Mouse (Mus musculus) embryonic stem cell, embryonic (primary cell): ENCODE measurements around the gene Cmtm7.

ENCODE experiments used
- CTCF ChIA-PET, 4 experiments: fragments of 300-600 bp in 2 of 4; fragments of 350-600 bp in 2 of 4; sonication (Branson Sonifier 250); formaldehyde crosslinking; loops; one replicate each; lab custom pipeline; 2022; ENCODE audit warnings: inconsistent platforms in 2 of 4; lab: Charles Lee
- POLR2A ChIA-PET, 4 experiments: fragments of 300-600 bp in 2 of 4; fragments of 350-600 bp in 2 of 4; sonication (Branson Sonifier 250); formaldehyde crosslinking; loops; one replicate each; lab custom pipeline; 2022; ENCODE audit warnings: antibody characterized with exemption in 4 of 4, inconsistent platforms in 1 of 4; lab: Charles Lee

Cmtm7 gene

GRCm38 (mm10) chr9:114759886-114760285 is 21.8 kb downstream of the Cmtm7 start:
- POLR2A ChIA-PET = interaction anchor here in 2 of 4 experiments (0.6 to 1.6 kb wide), 4 partner anchors 9 to 96 kb away, joined by 3 to 6 read pairs (median 4); partner anchors contain the start of gene Cmtm6 (in 1 of the 2)
- CTCF ChIA-PET = interaction anchor here in 1 of 4 experiments (0.6 to 0.8 kb wide), 2 partner anchors 26 to 304 kb away, joined by 3 read pairs; no protein-coding TSS in a partner anchor

- ChIA-PET CTCF (interaction anchor here in 2 of 4 experiments (0.6 to 0.7 kb wide), 3 partner anchors 77 to 323 kb away, joined by 3 read pairs; no protein-coding TSS in a partner anchor), POLR2A (interaction anchor here in 3 of 4 experiments (0.6 to 1.6 kb wide), 9 partner anchors 9 to 174 kb away, joined by 3 to 6 read pairs (median 4); partner anchors contain the start of genes Cmtm6 (in 1 of the 3) and Cmtm7 (in 1 of the 3))
These were observed 22.9 kb downstream of the Cmtm7 start for GRCm38 (mm10) chr9:114758801-114759200.

DNA sequence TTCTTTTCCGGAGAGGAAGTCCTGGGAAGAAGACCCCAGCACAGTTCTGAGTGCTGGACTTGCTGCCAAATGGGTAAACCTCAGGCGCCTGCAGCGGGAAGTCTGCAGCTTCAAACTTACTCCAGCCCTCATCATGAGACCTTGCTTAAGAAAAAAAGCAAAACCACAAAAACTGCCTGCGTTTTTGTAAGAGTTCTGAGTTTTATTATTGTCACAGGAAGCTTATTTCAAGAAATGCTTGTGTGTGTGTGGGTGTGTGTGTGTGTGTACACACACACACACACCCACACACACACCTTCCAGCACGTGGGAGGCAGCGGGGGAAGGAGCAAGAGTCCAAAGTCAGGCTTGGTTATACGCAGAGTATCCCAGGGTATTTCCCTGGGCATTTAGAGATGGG is 23.4 kb downstream of the Cmtm7 start:
- POLR2A ChIA-PET = interaction anchor here in 3 of 4 experiments (0.6 to 1.6 kb wide), 6 partner anchors 9 to 611 kb away, joined by 3 to 5 read pairs (median 4); partner anchors contain the start of genes Cmtm6 (in 1 of the 3) and Cmtm7 (in 1 of the 3)

DNA sequence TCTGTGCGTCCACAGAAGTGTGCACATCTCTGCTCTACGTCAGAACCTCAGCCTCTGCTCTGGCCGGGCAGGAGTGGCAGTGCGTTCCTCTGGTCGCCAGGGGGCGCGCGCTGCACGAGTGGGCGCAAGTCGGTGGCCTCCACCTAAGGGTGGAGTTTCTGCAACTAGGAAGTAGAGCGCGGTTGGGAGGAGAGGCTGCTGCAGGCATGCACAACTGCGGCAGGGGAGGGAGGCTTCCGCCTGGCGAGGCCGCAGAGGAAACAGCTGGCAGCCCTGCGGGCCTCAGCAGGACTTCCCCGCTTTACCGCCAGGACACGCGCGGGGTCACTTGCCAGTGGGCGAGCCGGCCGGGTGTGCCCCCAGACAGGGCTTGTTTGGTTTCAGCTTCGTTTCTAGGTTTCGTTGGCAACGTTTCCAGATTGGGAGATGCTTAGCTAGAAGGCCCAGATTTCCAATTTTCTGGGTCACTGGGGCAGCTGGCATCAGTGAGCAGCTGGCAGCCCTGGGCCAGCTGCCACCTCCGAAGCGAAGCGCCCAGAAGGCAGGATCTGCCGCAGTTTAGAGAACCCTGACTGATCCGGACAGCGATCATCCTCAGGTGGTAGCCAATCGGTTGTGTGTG is 28.7 kb downstream of the Cmtm7 start:
- ChIA-PET CTCF (interaction anchor here (0.7 to 2.0 kb wide), 22 partner anchors 10 to 400 kb away, joined by 3 to 14 read pairs (median 3); partner anchors contain the start of genes Cmtm7 (in 2 of the 4), Cmtm6 (in 1 of the 4) and Cnot10 (in 1 of the 4)), POLR2A (interaction anchor here (0.5 to 2.2 kb wide), 17 partner anchors 9 to 136 kb away, joined by 3 to 14 read pairs (median 3); partner anchors contain the start of genes Cmtm7 (in 1 of the 4) and Dync1li1 (in 1 of the 4))

More for the DNA sequence above, 23.4 kb downstream of the Cmtm7 start:
- CTCF ChIA-PET = interaction anchor here in 1 of 4 experiments (0.6 to 0.7 kb wide), 2 partner anchors 131 to 323 kb away, joined by 3 read pairs; no protein-coding TSS in a partner anchor

DNA sequence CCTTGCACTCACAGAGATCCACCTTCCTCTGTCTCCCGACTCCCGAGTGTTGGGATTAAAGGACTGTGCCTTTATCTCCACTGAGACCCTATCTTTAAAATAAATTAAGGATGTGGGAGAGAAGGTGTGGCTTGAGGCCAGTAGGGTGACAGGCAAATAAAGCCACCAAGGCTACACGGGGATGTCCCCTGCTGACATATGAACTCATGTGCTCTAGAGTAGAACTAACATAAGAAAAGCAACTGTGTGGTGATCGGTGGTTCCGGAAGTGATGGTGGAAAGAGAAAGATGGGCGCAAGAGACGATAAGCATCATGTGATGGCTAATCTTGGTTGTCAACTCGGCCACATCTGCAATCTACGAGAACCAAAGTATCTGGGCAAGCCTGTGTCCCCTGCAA is 29.3 kb downstream of the Cmtm7 start:
- ChIA-PET POLR2A (interaction anchor here in 2 of 4 experiments (0.9 to 2.0 kb wide), 6 partner anchors 14 to 63 kb away, joined by 3 to 8 read pairs (median 3); partner anchors contain the start of gene Dync1li1 (in 1 of the 2)), CTCF (interaction anchor here in 3 of 4 experiments (0.7 to 2.0 kb wide), 12 partner anchors 10 to 160 kb away, joined by 3 to 14 read pairs (median 4); partner anchors contain the start of gene Cnot10 (in 1 of the 3))

DNA sequence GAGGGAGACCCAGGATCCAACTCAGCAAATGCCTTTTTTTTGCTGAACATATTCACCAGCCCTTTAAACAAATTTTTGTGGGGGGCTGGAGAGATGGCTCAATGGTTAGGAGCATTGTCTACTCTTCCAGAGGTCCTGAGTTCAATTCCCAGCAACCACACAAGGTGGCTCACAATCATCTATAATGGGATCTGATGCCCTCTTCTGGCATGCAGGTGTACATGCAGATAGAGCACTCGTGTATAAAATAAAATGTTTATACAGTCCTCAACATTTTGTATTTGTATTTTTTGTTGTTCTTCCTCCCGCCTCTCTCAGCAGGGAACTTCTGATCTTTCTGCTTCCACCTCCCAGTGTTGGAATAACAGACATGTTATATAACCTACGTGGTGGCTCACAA is 30.1 kb downstream of the Cmtm7 start:
- ChIA-PET CTCF (interaction anchor here (0.6 to 2.0 kb wide), 5 partner anchors 12 to 291 kb away, joined by 3 to 6 read pairs (median 4); no protein-coding TSS in a partner anchor), POLR2A (interaction anchor here in 2 of 4 experiments (0.6 to 0.9 kb wide), 2 partner anchors 13 to 559 kb away, joined by 3 read pairs; partner anchors contain the start of gene Stt3b (in 1 of the 2))

- CTCF ChIA-PET = interaction anchor here in 2 of 4 experiments (0.6 to 1.3 kb wide), 3 partner anchors 14 to 477 kb away, joined by 3 read pairs; no protein-coding TSS in a partner anchor
These were observed 34.2 kb downstream of the Cmtm7 start for GRCm38 (mm10) chr9:114747466-114747865.

GRCm38 (mm10) chr9:114747012-114747411 is 34.6 kb downstream of the Cmtm7 start:
- CTCF ChIA-PET = interaction anchor here in 1 of 4 experiments (0.7 to 1.3 kb wide), 2 partner anchors 16 to 20 kb away, joined by 3 to 6 read pairs; partner anchors contain the start of gene Cmtm6
- POLR2A ChIA-PET = interaction anchor here in 1 of 4 experiments (1.0 to 1.2 kb wide), 2 partner anchors 16 to 33 kb away, joined by 3 read pairs; partner anchors contain the start of gene Cmtm6

More at GRCm38 (mm10) chr9:114747466-114747865, 34.2 kb downstream of the Cmtm7 start:
- POLR2A ChIA-PET = interaction anchor here in 2 of 4 experiments (1.0 to 1.1 kb wide), 2 partner anchors 33 to 164 kb away, joined by 3 to 4 read pairs; no protein-coding TSS in a partner anchor

DNA sequence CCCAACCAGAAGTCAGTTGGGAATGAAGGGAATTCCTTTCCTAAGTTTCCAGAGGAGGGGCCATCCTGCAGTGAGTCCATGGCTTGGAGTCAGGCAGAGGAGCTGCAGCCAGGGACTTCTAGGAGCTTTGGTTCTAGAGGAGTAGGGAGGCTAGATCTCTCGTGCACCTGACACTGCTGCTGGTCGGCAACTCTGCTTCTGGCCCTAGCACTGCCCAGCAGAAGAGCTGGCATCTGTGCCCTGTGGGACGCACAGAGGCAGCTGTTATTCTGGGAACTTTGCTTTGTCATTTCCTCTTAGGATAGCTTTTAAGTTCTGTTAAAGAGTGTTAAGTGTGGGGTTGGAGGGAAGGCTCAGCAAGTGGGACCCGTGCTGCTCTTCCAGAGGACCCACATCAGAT is 36.0 kb downstream of the Cmtm7 start:
- ChIA-PET POLR2A (interaction anchor here in 3 of 4 experiments (0.6 to 1.9 kb wide), 7 partner anchors 9 to 946 kb away, joined by 3 to 7 read pairs (median 3); partner anchors contain the start of gene Cmtm6 (in 2 of the 3)), CTCF (interaction anchor here in 3 of 4 experiments (0.6 to 1.3 kb wide), 4 partner anchors 15 to 175 kb away, joined by 3 to 6 read pairs (median 3); partner anchors contain the start of gene Cmtm6 (in 1 of the 3))

DNA sequence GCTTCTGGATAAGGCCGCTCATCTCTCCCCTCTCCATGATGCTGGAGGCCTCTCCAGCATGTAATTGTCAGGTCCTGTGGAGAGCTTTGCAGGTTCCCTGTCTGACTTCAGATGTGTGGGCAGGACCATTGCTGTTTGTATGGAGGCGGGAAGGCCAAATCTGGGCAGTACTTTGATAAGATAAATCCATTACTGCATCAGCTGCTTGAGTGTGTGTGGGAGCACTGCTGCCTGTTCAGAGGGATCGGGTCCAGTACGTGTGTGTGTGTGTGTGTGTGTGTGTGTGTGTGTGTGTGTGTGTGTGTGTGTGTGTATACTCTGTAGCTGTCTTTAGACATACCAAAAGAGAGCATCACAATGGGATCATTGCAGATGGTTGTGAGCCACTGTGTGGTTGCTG is 36.5 kb downstream of the Cmtm7 start:
- ChIA-PET CTCF (interaction anchor here in 3 of 4 experiments (0.6 to 1.1 kb wide), 8 partner anchors 14 to 418 kb away, joined by 3 to 9 read pairs (median 3); partner anchors contain the start of gene Cmtm6 (in 1 of the 3)), POLR2A (interaction anchor here in 3 of 4 experiments (0.6 to 1.9 kb wide), 9 partner anchors 9 to 946 kb away, joined by 3 to 7 read pairs (median 3); partner anchors contain the start of gene Cmtm6 (in 1 of the 3))

- ChIA-PET CTCF (interaction anchor here in 1 of 4 experiments (1.3 kb wide), 1 partner anchor 16 kb away, joined by 3 read pairs; no protein-coding TSS in a partner anchor), POLR2A (interaction anchor here in 1 of 4 experiments (0.7 kb wide), 1 partner anchor 38 kb away, joined by 3 read pairs; no protein-coding TSS in a partner anchor)
These were observed 38.9 kb downstream of the Cmtm7 start for GRCm38 (mm10) chr9:114742731-114743130.

GRCm38 (mm10) chr9:114740336-114740735 is 41.3 kb downstream of the Cmtm7 start:
- ChIA-PET POLR2A (interaction anchor here in 2 of 4 experiments (0.6 to 2.1 kb wide), 5 partner anchors 9 to 201 kb away, joined by 3 to 7 read pairs (median 5); partner anchors contain the start of genes Cmtm6 (in 1 of the 2) and Cmtm7 (in 1 of the 2)), CTCF (interaction anchor here in 2 of 4 experiments (0.6 to 1.1 kb wide), 3 partner anchors 13 to 348 kb away, joined by 3 to 4 read pairs (median 3); no protein-coding TSS in a partner anchor)

- CTCF ChIA-PET = interaction anchor here in 2 of 4 experiments (1.1 to 1.3 kb wide), 2 partner anchors 9 to 13 kb away, joined by 3 to 6 read pairs; no protein-coding TSS in a partner anchor
- POLR2A ChIA-PET = interaction anchor here in 2 of 4 experiments (1.1 to 2.2 kb wide), 4 partner anchors 9 to 103 kb away, joined by 3 to 7 read pairs (median 4); no protein-coding TSS in a partner anchor
These were observed 45.2 kb downstream of the Cmtm7 start for GRCm38 (mm10) chr9:114736442-114736841.

- ChIA-PET POLR2A (interaction anchor here in 3 of 4 experiments (0.5 to 4.0 kb wide), 10 partner anchors 10 to 310 kb away, joined by 3 to 19 read pairs (median 4); partner anchors contain the start of genes Cnot10 (in 1 of the 3) and Dync1li1 (in 1 of the 3)), CTCF (interaction anchor here in 2 of 4 experiments (0.9 to 1.7 kb wide), 3 partner anchors 16 to 149 kb away, joined by 3 to 5 read pairs (median 4); no protein-coding TSS in a partner anchor)
These were observed 48.4 kb downstream of the Cmtm7 start for GRCm38 (mm10) chr9:114733238-114733637.

- ChIA-PET POLR2A (interaction anchor here in 3 of 4 experiments (0.6 to 4.0 kb wide), 10 partner anchors 14 to 613 kb away, joined by 3 to 19 read pairs (median 4); partner anchors contain the start of genes Cmtm8 (in 1 of the 3), Cnot10 (in 1 of the 3) and Dync1li1 (in 1 of the 3)), CTCF (interaction anchor here in 2 of 4 experiments (0.7 to 1.4 kb wide), 2 partner anchors 33 to 960 kb away, joined by 3 to 5 read pairs; no protein-coding TSS in a partner anchor)
These were observed 49.6 kb downstream of the Cmtm7 start for GRCm38 (mm10) chr9:114731871-114732682.
